Mouse (Mus musculus) myocyte (in vitro differentiated cells): ENCODE measurements around the gene S1pr3. TPM values are rescaled to one million over a fixed set of nuclear protein-coding genes. Genes with fewer than 3 reads are reported as not detected.

Experiments
- H3K27me3 ChIP-seq: one replicate; pipeline ENCODE4 v1.6.1; 2011; ENCODE audit not compliant: control insufficient read depth, insufficient read depth, insufficient read length
- H3K36me3 ChIP-seq: one replicate; pipeline ENCODE4 v1.6.1; 2011; ENCODE audit not compliant: control insufficient read depth, insufficient read depth
- H3K4me2 ChIP-seq: one replicate; pipeline ENCODE4 v1.6.1; 2011; ENCODE audit warnings: low read depth, control low read depth
- H3K4me3 ChIP-seq: one replicate; pipeline ENCODE4 v1.5.1; 2011; ENCODE audit warnings: mild to moderate bottlenecking, control low read depth, moderate library complexity
- H3K79me2 ChIP-seq: one replicate; pipeline ENCODE4 v1.6.1; 2011; ENCODE audit not compliant: control insufficient read depth, insufficient read depth
- H3ac ChIP-seq: one replicate; pipeline ENCODE4 v1.6.1; 2011; ENCODE audit not compliant: control insufficient read depth, insufficient read length
- CEBPB ChIP-seq: IDR thresholded peaks from 2 replicates; pipeline ENCODE4 v1.6.1; 2011; ENCODE audit warnings: mild to moderate bottlenecking, moderate library complexity; ENCODE audit not compliant: poor library complexity, insufficient read depth, severe bottlenecking
- E2F4 ChIP-seq: IDR thresholded peaks from one replicate; pipeline ENCODE4 v1.6.1; 2011; ENCODE audit warnings: mild to moderate bottlenecking, control low read depth, moderate library complexity; ENCODE audit not compliant: insufficient read depth
- MAX ChIP-seq: IDR thresholded peaks from one replicate; pipeline ENCODE4 v1.6.1; 2011; ENCODE audit warnings: low read depth, mild to moderate bottlenecking, control low read depth
- MYOD1 ChIP-seq, 3 experiments: IDR thresholded peaks; one replicate each; pipeline ENCODE4 v1.6.1; 2011; ENCODE audit warnings: control low read depth in 2 of 3, low read depth in 2 of 3, mild to moderate bottlenecking in 2 of 3, moderate library complexity in 1 of 3; ENCODE audit not compliant: insufficient read length in 2 of 3, control insufficient read depth in 1 of 3
- MYOG ChIP-seq, 3 experiments: IDR thresholded peaks; one replicate each; pipeline ENCODE4 v1.6.1; 2011; ENCODE audit warnings: control low read depth in 2 of 3, low read depth in 2 of 3, mild to moderate bottlenecking in 2 of 3; ENCODE audit not compliant: insufficient read length in 2 of 3, control insufficient read depth in 1 of 3, insufficient read depth in 1 of 3
- POLR2A ChIP-seq: IDR thresholded peaks from one replicate; pipeline ENCODE4 v1.6.1; 2011; ENCODE audit warnings: low read depth, mild to moderate bottlenecking, control low read depth, moderate library complexity; ENCODE audit not compliant: insufficient read length
- POLR2AphosphoS2 ChIP-seq: IDR thresholded peaks from one replicate; pipeline ENCODE4 v1.6.1; 2011; ENCODE audit warnings: low read depth, control low read depth; ENCODE audit not compliant: insufficient read length
- REST ChIP-seq: IDR thresholded peaks from one replicate; pipeline ENCODE4 v1.6.1; 2011; ENCODE audit warnings: mild to moderate bottlenecking, control low read depth, moderate library complexity; ENCODE audit not compliant: insufficient read depth, insufficient read length
- SRF ChIP-seq: IDR thresholded peaks from one replicate; pipeline ENCODE4 v1.6.1; 2011; ENCODE audit warnings: low read depth; ENCODE audit not compliant: control insufficient read depth, insufficient read length
- TCF12 ChIP-seq: IDR thresholded peaks from one replicate; pipeline ENCODE4 v1.6.1; 2011; ENCODE audit warnings: mild to moderate bottlenecking, control low read depth; ENCODE audit not compliant: poor library complexity, insufficient read depth, severe bottlenecking
- TCF3 ChIP-seq: IDR thresholded peaks from one replicate; pipeline ENCODE4 v1.6.1; 2011; ENCODE audit warnings: low read depth, control low read depth; ENCODE audit not compliant: insufficient read length
- USF1 ChIP-seq: IDR thresholded peaks from one replicate; pipeline ENCODE4 v1.6.1; 2011; ENCODE audit warnings: low read depth, mild to moderate bottlenecking, control low read depth, moderate library complexity
- polyA plus RNA-seq: library from polyadenylated mRNA; unstranded; fragments of >200 nt; fragmentation: generic; extraction: Trizol; gene quantifications from one replicate; pipeline ENCODE4 v1.2.1, GENCODE M21; 2012; ENCODE audit warnings: missing spikeins

Gene S1pr3
- polyA plus RNA-seq, 1 experiment = 9.7 TPM

- TF ChIP-seq USF1 (no peak), REST (no peak), MAX (no peak), MYOG (IDR thresholded peaks at IDR 0.05; ENCODE audit: control insufficient read depth in 1 of 3, insufficient read depth in 1 of 3, insufficient read length in 2 of 3, low read depth in 2 of 3) (no peak), CEBPB (no peak), TCF12 (no peak), POLR2A (no peak), SRF (no peak), E2F4 (no peak), POLR2AphosphoS2 (no peak), MYOD1 (IDR thresholded peaks at IDR 0.05; ENCODE audit: control insufficient read depth in 1 of 3, insufficient read length in 2 of 3, low read depth in 2 of 3) (no peak), TCF3 (no peak)
- Histone ChIP-seq H3K4me3 (peak overlapping the region; percentile 35), H3K36me3 (no peaks in the 10 kb centered on the region), H3K4me2 (peak overlapping the region; percentile 59), H3ac (no peak overlapping the region), H3K79me2 (peaks cover 18% of the 10 kb centered on the region), H3K27me3 (no peaks in the 10 kb centered on the region)
These were observed 1.6 kb downstream of the S1pr3 start for GRCm38 (mm10) chr13:51409936-51410481.

GRCm38 (mm10) chr13:51411243-51411642, 2.8 kb downstream of the S1pr3 start:
- Histone ChIP-seq H3K4me2 (peak overlapping the region; percentile 59), H3K27me3 (no peaks in the 10 kb centered on the region), H3ac (no peak overlapping the region), H3K36me3 (no peaks in the 10 kb centered on the region), H3K4me3 (no peak overlapping the region), H3K79me2 (peaks cover 18% of the 10 kb centered on the region)
- TF ChIP-seq E2F4 (no peak), MAX (no peak), MYOD1 (IDR thresholded peaks at IDR 0.05; ENCODE audit: control insufficient read depth in 1 of 3, insufficient read length in 2 of 3, low read depth in 2 of 3) (no peak), MYOG (IDR thresholded peaks at IDR 0.05; ENCODE audit: control insufficient read depth in 1 of 3, insufficient read depth in 1 of 3, insufficient read length in 2 of 3, low read depth in 2 of 3) (no peak), CEBPB (no peak), POLR2A (no peak), TCF3 (no peak), REST (no peak), POLR2AphosphoS2 (no peak), TCF12 (no peak), USF1 (no peak), SRF (no peak)

DNA sequence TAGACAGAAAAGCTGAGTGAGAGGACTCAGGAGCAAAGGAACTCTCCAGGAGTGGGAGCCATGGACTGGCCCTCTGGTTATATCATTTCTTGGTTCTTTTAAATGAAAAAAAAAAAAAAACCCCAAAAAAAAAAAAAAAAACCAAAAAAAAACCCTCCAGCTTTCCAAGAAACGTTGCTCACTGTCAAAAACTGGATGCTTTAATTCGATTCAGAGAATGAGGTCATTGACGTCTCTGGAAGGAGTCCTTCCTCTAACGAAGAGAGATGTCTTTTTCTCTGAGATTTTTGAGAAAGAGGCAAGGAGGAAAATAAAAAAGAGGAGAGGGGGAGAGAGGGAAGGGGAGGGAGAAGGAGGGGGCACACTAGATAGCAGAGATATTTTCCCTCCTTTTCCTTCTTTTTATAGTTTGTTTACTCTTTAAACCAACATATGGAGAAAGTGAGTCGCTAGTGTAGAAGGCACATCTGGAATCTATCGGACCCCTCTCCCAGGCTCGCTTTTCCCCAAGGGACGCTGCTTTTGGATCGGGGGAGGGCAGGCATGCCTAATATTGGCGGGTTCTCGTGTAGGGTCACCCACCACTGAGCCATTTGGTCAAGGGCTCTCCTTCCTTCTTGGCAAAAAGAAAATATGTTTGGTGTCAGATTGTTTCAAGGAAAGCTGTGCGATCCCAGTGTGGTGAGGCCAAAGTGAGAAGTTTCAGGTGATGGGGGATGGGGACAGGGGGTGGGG, 3.4 kb downstream of the S1pr3 start:
- TF ChIP-seq USF1 (no peak), REST (no peak), TCF12 (no peak), SRF (no peak), POLR2A (no peak), MYOD1 (IDR thresholded peaks at IDR 0.05; ENCODE audit: control insufficient read depth in 1 of 3, insufficient read length in 2 of 3, low read depth in 2 of 3) (no peak), MYOG (IDR thresholded peaks at IDR 0.05; ENCODE audit: control insufficient read depth in 1 of 3, insufficient read depth in 1 of 3, insufficient read length in 2 of 3, low read depth in 2 of 3) (no peak), TCF3 (no peak), CEBPB (no peak), E2F4 (no peak)
- H3ac ChIP-seq = no peak overlapping the region
- peaks cover 18% of the 10 kb centered on the region for H3K79me2 ChIP-seq
- H3K27me3 ChIP-seq = no peaks in the 10 kb centered on the region
- no peaks in the 10 kb centered on the region for H3K36me3 ChIP-seq
- no peak overlapping the region for H3K4me3 ChIP-seq
- H3K4me2 ChIP-seq = no peak overlapping the region

DNA sequence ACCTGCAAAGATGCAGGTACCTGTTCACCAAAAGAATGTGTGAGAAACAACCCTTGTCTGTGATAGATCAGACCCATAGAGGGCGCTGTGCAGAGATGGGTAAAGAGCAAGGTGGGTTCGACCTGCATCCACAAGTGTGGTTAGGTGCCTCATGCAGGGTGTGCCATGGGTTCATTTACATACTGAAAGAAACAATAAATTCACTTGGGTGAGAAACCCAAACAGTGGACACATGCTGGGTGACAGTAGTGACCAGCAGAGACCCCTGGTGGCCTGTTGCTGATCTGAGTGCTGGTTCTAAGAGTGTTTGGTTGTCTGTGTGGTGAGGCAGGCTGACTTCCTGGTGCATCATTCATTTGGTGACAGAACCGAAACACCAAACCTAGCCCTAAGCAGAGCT, 5.0 kb downstream of the S1pr3 start:
- Histone ChIP-seq H3K4me2 (no peak overlapping the region), H3K27me3 (no peaks in the 10 kb centered on the region)
- TF ChIP-seq E2F4 = no peak
- no peak for TF ChIP-seq MYOG (IDR thresholded peaks at IDR 0.05; ENCODE audit: control insufficient read depth in 1 of 3, insufficient read depth in 1 of 3, insufficient read length in 2 of 3, low read depth in 2 of 3)
- no peak for TF ChIP-seq MYOD1 (IDR thresholded peaks at IDR 0.05; ENCODE audit: control insufficient read depth in 1 of 3, insufficient read length in 2 of 3, low read depth in 2 of 3)
- no peak for TF ChIP-seq REST
- no peak for TF ChIP-seq POLR2AphosphoS2
- TF ChIP-seq TCF3 = no peak
- TF ChIP-seq CEBPB = no peak
- TF ChIP-seq POLR2A = no peak
- TF ChIP-seq MAX = no peak
- no peak for TF ChIP-seq SRF
- no peak for TF ChIP-seq TCF12
- no peak for TF ChIP-seq USF1

More for the DNA sequence above, 5.0 kb downstream of the S1pr3 start:
- Histone ChIP-seq H3K79me2 (peaks cover 18% of the 10 kb centered on the region), H3K36me3 (no peaks in the 10 kb centered on the region), H3ac (no peak overlapping the region), H3K4me3 (no peak overlapping the region)
